Mouse (Mus musculus): ENCODE results near the gene Cfap97d1. TPM values are rescaled to one million over a fixed set of nuclear protein-coding genes. Genes with fewer than 3 reads are reported as not detected.
A peak's percentile ranks its signal among the peaks of the same experiment; 100 is the strongest.

Gene Cfap97d1
- total RNA-seq, 2 experiments from 2014 or later: not detected

- TF ChIP-seq CTCF (conservative IDR thresholded peaks at IDR 0.05): peak; percentile 66
- Histone ChIP-seq H3K4me3 (no peak overlapping the region), H3K27ac (no peak overlapping the region)
- no peak for DNase-seq (ENCODE audit: low spot score in 2 of 2)
These were observed 20.2 kb downstream of the Cfap97d1 start for GRCm38 (mm10) chr11:102004251-102004650.

DNA sequence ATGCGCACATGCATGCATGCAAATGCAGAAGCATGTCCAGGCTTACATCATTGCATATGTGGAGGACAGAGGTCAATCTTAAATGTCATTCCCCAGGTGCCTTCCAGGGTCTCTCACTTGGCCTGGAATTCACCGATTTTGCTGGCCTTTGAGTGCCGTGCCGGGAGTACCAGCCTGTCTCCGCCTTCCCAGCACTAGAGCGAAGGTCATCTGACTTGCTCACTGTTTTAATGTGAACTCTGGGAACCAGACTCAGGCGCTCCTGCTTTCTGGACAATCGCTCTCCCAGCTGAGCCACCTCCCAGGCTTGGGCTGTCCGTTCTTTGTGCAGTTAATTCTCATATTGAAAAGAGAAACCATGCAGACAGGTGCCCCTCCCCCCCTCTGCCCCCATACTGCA, 22.2 kb downstream of the Cfap97d1 start:
- Histone ChIP-seq H3K27ac (no peak overlapping the region), H3K4me3 (no peak overlapping the region)
- TF ChIP-seq CTCF (conservative IDR thresholded peaks at IDR 0.05): no peak
- no peak for DNase-seq (ENCODE audit: low spot score in 2 of 2)

GRCm38 (mm10) chr11:102006688-102007087, 22.6 kb downstream of the Cfap97d1 start:
- Histone ChIP-seq H3K4me3 (no peak overlapping the region), H3K27ac (no peak overlapping the region)
- DNase-seq (ENCODE audit: low spot score in 2 of 2): no peak
- no peak for TF ChIP-seq CTCF (conservative IDR thresholded peaks at IDR 0.05)

DNA sequence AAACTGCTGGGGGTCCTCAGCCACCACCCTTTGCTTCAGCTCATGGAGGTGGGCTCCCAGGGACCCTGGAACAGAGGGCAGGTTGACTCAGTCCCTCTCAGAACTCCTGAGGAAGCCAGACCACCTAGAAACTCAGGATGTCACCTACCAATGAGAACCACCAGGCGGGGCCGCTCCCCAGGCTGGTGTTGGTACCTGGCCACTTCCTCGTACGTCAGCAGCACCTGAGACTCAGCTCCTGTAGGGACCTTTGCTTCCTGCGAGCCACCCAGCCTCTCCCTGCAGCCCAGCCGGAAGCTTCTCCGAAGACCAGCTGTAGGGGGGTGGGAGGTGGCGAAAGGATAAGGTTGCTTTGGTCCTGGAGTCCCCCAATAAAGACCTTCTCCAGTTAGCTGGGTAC, 24.3 kb downstream of the Cfap97d1 start:
- H3K4me3 ChIP-seq: no peak overlapping the region
- no peak for DNase-seq (ENCODE audit: low spot score in 2 of 2)
- no peak overlapping the region for H3K27ac ChIP-seq
- no peak for TF ChIP-seq CTCF (conservative IDR thresholded peaks at IDR 0.05)

- H3K4me3 ChIP-seq: no peak overlapping the region
- H3K27ac ChIP-seq: peak overlapping the region; percentile 77; the same call in 1 of the 2 replicates
- TF ChIP-seq CTCF (conservative IDR thresholded peaks at IDR 0.05): no peak
- DNase-seq (ENCODE audit: low spot score in 2 of 2): no peak
These were observed 25.0 kb downstream of the Cfap97d1 start for GRCm38 (mm10) chr11:102008954-102009637.

DNA sequence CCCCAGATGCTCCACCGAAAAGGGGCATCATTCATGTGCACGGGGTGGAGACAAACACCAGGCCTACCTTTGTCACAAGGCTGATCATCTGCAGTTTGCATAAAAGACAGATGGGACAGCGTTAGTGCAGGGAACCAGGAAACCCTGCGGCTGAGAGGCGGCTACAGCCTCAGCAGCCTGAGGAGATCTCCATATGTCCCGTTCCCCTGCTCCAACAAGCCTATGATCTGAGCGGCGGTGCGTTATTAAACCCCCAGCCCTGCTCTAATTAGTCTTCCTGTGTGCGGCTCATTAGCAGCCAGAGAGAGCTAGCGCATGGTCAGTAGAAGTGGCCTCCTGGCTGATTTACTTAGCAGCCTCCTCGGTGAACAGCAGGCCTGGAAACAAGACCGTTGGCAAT, 26.1 kb downstream of the Cfap97d1 start:
- DNase-seq (ENCODE audit: low spot score in 2 of 2): peak; percentile 30 to 45
- peak overlapping the region; percentile 77 for H3K27ac ChIP-seq

DNA sequence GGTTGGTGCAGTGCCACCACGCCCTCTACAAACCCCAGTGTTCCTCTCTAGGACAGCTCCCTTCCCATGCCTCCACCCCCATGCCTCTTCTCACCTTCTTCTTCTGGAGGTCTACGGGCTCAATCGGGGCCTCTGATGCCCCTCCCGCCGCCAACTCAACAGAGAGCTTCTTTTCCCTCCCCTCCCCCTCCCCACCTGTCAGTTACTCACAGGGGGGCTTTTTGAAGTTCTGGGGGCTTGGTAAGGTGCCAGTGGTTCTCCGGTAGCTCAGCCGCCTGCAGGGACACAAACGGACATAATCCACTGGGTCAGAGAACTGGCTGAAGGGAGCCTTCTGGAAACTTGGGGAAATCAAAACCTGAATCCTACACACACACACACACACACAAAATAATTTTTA, 27.4 kb downstream of the Cfap97d1 start:
- H3K4me3 ChIP-seq: no peak overlapping the region
- no peak for DNase-seq (ENCODE audit: low spot score in 2 of 2)
- no peak for TF ChIP-seq CTCF (conservative IDR thresholded peaks at IDR 0.05)
- no peak overlapping the region for H3K27ac ChIP-seq

More for the DNA sequence above, 26.1 kb downstream of the Cfap97d1 start:
- H3K4me3 ChIP-seq: no peak overlapping the region
- no peak for TF ChIP-seq CTCF (conservative IDR thresholded peaks at IDR 0.05)

GRCm38 (mm10) chr11:102013201-102013600, 29.1 kb downstream of the Cfap97d1 start:
- no peak for TF ChIP-seq CTCF (conservative IDR thresholded peaks at IDR 0.05)
- Histone ChIP-seq H3K4me3 (no peak overlapping the region), H3K27ac (no peak overlapping the region)
- DNase-seq (ENCODE audit: low spot score in 2 of 2): no peak

DNA sequence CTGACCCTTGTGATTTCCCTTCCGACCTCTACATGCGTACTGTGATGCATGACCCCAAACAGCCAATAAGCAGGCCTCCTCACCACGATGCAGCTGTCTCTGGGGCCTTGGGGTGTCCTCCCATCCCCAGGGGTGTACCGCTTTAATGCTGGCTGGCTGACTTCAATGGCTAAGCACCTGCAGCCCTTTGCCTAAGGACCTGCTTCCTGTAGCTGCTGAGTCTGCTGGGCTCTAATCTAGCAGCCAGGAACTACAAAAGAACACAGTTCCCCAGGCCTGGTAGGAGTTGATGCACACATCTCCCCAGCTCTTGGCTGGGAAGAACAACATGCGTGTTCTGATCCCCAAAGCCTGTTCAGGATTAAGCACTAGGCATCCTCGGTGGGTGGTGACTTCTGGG, 31.4 kb downstream of the Cfap97d1 start:
- no peak for TF ChIP-seq CTCF (conservative IDR thresholded peaks at IDR 0.05)
- Histone ChIP-seq H3K4me3 (no peak overlapping the region), H3K27ac (peak overlapping the region; percentile 70)
- no peak for DNase-seq (ENCODE audit: low spot score in 2 of 2)

DNA sequence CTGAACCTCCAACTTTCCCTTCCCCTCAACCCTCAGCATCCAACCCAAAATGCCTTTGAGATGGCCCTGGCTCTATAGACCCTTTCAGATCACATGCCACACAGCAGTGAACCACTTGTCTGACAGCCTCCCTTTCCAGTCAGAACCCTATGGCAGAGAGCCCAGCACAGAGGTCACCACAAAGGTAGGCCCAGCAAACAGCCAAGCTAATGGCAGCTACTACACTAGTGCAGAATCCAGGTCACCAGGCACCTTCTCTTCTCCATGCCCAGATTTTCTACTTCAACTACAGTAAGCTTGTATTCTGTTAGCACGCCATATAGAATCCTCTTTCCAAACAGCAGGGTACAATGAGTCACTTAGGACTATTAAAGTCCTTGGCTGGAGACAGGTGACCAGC, 32.1 kb downstream of the Cfap97d1 start:
- H3K27ac ChIP-seq: peak overlapping the region; percentile 23; the same call in 1 of the 2 replicates
- TF ChIP-seq CTCF (conservative IDR thresholded peaks at IDR 0.05): no peak
- no peak for DNase-seq (ENCODE audit: low spot score in 2 of 2)
- H3K4me3 ChIP-seq: no peak overlapping the region

DNA sequence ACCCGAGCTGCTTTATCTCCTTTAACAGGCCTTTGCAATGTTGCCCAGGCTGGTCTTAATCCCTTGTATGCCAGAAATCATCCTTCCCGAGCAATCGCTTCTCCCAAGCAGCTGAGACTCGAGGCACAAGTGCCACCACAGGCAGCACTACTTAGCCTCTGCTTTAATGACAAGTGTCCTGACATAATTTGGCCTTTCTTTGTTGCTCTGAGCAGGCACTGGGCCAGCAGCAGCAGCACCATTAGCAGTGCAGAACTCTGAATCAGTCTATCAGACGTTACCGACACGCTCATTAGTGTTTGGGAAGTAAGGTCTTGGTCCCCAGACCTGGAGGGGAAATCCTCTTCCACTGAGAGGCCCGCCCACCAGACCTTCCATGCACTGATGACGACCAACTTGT, 35.7 kb downstream of the Cfap97d1 start:
- Histone ChIP-seq H3K4me3 (no peak overlapping the region), H3K27ac (peak overlapping the region; percentile 39; the same call in 1 of the 2 replicates)
- no peak for DNase-seq (ENCODE audit: low spot score in 2 of 2)
- TF ChIP-seq CTCF (conservative IDR thresholded peaks at IDR 0.05): no peak

GRCm38 (mm10) chr11:102021196-102021595, 37.1 kb downstream of the Cfap97d1 start:
- H3K27ac ChIP-seq: peak overlapping the region; percentile 53; the same call in 1 of the 2 replicates
- TF ChIP-seq CTCF (conservative IDR thresholded peaks at IDR 0.05): no peak
- no peak overlapping the region for H3K4me3 ChIP-seq
- no peak for DNase-seq (ENCODE audit: low spot score in 2 of 2)

- DNase-seq (ENCODE audit: low spot score in 2 of 2): no peak
- no peak overlapping the region for H3K4me3 ChIP-seq
- no peak for TF ChIP-seq CTCF (conservative IDR thresholded peaks at IDR 0.05)
- peak overlapping the region; percentile 48; the same call in 1 of the 2 replicates for H3K27ac ChIP-seq
These were observed 39.3 kb downstream of the Cfap97d1 start for GRCm38 (mm10) chr11:102023406-102023805.

- no peak overlapping the region for H3K4me3 ChIP-seq
These were observed 40.1 kb downstream of the Cfap97d1 start for GRCm38 (mm10) chr11:102024084-102024758.

More at GRCm38 (mm10) chr11:102024084-102024758, 40.1 kb downstream of the Cfap97d1 start:
- no peak for TF ChIP-seq CTCF (conservative IDR thresholded peaks at IDR 0.05)
- no peak for DNase-seq (ENCODE audit: low spot score in 2 of 2)
- peak overlapping the region; percentile 48; the same call in 1 of the 2 replicates for H3K27ac ChIP-seq

Measured in layer of hippocampus, adult 2 months (tissue).